Mouse (Mus musculus) testis, adult 2 months (tissue): ENCODE results near the gene Clrn3.

Experiments
- CTCF ChIP-seq: fragments of 200-500 bp; IDR thresholded peaks from 2 replicates; pipeline ENCODE4 v1.5.1; 2012; ENCODE audit warnings: low read depth, mild to moderate bottlenecking, inconsistent platforms, low read length, moderate library complexity; ENCODE audit not compliant: control insufficient read depth, insufficient read depth, insufficient replicate concordance
- POLR2A ChIP-seq: fragments of 200-500 bp; IDR thresholded peaks from 2 replicates; pipeline ENCODE4 v1.6.1; 2012; ENCODE audit warnings: low read depth, mild to moderate bottlenecking, inconsistent platforms, low read length, moderate library complexity; ENCODE audit not compliant: control insufficient read depth

DNA sequence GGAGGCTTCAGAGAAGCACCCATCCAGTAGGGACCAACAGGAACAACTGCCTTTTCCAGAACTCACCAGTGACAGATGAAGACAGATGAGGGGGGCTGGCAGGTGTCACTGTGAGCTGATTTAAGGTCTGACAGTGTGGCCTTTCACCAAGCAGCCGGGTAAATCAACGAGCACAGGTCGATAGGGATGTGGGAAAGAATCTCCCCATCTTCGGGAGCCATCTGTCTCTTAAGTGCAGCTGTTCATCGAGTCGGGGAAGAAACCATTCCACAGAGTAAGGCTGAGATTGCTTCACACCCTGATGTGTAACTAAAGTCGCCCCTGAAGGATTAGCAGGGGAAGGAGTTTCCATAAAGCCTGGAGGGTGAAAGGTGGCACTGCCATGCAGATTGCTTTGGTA is 47.3 kb downstream of the Clrn3 start:
- TF ChIP-seq POLR2A (no peak), CTCF (no peak)
